Mouse (Mus musculus) heart, adult 2 months (tissue): ENCODE measurements at regions not wholly inside any gene's neighbourhood (a gene's known extent, or its start where the extent isn't known, plus 50 kb on each side); places are given as distances from the start of the nearest gene placed in this dataset.

Source experiments
- CTCF ChIP-seq: fragments of 200-600 bp; IDR thresholded peaks from 2 replicates; pipeline ENCODE4 v1.8.1; 2022; ENCODE audit warnings: antibody characterized with exemption, mild to moderate bottlenecking, moderate library complexity
- EP300 ChIP-seq: fragments of 200-500 bp; IDR thresholded peaks from 2 replicates; pipeline ENCODE4 v1.6.1; 2011; ENCODE audit warnings: low read depth, low read length, control low read depth; ENCODE audit not compliant: insufficient read depth
- POLR2A ChIP-seq: fragments of 200-500 bp; IDR thresholded peaks from 2 replicates; pipeline ENCODE4 v1.6.1; 2011; ENCODE audit warnings: mild to moderate bottlenecking, low read depth, low read length, control low read depth; ENCODE audit not compliant: insufficient read depth

DNA sequence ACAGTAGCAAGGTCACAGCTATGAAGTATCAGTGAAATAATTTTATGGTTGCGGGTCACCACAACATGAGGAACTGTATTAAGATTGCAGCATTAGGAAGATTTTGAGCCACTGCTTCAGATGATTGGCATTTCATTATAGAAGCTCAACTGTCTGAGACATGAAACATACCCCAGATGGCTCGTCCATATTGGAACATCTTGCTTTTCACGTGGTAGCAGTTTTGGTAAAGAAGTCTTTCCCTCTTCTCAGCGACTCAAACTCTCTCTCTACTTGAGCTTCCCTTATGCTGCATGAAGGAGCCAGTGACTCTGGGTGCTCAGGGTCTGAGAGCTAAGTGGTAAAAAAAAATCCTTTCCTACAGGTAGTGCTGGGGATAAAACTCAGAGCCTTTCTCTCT, 99.7 kb upstream of the Shisa6 start:
- TF ChIP-seq POLR2A (no peak), CTCF (no peak), EP300 (no peak)
